Mouse (Mus musculus): ENCODE data around the gene Dpp6. TPM values are rescaled to one million over a fixed set of nuclear protein-coding genes. Genes with fewer than 3 reads are reported as not detected.

Gene Dpp6
- polyA plus RNA-seq, 1 experiment: not detected

DNA sequence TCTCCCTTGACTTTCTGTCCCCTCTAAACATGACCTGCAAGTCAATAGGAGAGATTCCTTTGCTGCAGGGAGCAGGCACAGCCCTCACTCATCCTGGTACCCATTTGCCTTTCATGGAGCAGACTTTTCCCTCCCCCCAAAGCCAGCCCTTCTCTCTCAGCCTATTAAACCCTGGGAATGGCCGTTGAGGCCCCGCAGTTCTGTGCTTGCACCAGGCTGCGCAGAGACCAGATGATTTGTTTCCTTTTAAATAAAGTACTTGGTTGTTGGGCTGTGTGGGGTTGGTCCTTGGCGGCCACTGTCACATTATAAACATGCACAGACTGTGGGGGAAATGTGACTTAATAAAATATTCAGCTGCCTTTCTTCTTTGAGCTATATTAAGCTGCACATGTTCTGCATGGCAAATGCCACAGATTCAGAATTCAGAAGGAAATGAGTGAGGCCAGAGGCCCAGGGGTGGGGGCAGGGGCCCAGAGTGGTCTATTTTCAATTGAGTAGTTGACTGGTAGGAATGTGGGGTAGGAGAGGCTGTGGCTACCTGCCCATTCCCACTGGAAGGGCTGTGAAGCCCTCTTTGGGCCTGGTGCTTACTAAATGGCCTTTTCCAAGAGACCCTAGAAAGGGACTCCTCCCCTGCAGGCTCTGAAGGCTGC lies 489.6 kb downstream of the Dpp6 start:
- H3K4me1 ChIP-seq (ENCODE audit: control insufficient read depth, insufficient read depth, insufficient read length, low read length): no peaks in the 10 kb centered on the region
- H3K4me3 ChIP-seq (ENCODE audit: insufficient read depth, low read depth, low read length): no peak overlapping the region
- H3K27ac ChIP-seq (replicated peaks; ENCODE audit: low read depth, low read length): no peak overlapping the region

DNA sequence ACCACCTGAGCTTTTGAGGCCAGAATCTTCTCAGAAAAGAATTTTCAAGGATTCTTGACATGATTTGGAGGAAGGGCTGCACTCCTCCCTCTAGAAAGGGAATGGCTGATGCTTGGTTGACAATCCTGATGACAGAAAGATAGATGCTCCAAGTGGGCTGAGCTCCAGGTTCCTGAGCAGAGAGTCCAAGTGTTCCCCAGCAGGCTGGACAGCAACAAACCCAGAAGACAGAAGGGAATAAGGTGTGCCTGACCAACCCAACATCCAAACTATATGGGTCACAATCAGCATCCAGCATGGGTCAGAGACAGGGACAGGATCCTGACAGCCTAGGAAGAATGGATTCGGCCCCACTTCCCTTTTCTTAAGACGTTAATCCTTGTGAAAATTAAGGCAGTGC lies 493.2 kb downstream of the Dpp6 start:
- Histone ChIP-seq H3K4me1 (ENCODE audit: control insufficient read depth, insufficient read depth, insufficient read length, low read length) (no peaks in the 10 kb centered on the region), H3K4me3 (ENCODE audit: insufficient read depth, low read depth, low read length) (no peak overlapping the region), H3K27ac (replicated peaks; ENCODE audit: low read depth, low read length) (no peak overlapping the region)

DNA sequence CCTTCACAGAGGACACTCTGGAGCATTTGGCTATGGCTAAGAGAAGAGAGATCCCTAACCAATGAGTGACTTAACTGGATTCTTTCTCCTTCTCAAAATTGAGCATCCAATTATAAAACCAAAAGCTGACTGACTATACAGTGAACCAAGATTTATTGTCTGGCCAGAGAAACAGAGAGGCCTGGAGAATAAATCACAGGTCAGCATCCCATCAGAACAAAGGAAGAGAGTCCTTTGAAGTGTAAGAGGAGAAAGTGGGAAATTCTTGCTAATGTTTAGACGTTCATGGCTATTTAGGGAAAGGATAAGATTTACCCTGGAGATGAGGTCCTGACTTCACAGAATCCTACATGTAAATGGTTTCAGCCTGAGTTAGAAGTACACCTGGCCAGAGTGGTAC lies 499.7 kb downstream of the Dpp6 start:
- no peak overlapping the region for H3K4me3 ChIP-seq (ENCODE audit: insufficient read depth, low read depth, low read length)
- no peak overlapping the region for H3K27ac ChIP-seq (replicated peaks; ENCODE audit: low read depth, low read length)
- no peaks in the 10 kb centered on the region for H3K4me1 ChIP-seq (ENCODE audit: control insufficient read depth, insufficient read depth, insufficient read length, low read length)

DNA sequence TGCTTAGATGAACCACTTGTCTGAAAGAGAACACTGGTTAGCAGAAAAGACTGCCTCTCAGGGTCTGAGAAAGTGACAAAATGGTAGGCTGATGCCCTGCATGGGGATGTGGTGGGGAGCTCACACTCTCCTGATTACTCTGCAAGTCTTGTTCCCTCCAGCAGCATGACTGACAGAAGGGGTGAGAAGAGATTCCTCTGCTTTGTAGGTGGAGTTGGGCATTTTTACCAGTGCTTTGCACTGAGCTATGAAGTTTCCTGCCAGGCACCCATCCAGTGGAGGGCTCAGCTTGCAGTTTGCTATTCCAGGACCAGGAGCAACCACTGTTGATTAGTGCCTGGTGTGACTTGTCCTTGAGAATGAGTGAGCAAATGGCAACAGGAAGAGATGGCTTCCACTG lies 500.3 kb downstream of the Dpp6 start:
- Histone ChIP-seq H3K4me3 (ENCODE audit: insufficient read depth, low read depth, low read length) (no peak overlapping the region), H3K4me1 (ENCODE audit: control insufficient read depth, insufficient read depth, insufficient read length, low read length) (no peaks in the 10 kb centered on the region), H3K27ac (replicated peaks; ENCODE audit: low read depth, low read length) (no peak overlapping the region)

DNA sequence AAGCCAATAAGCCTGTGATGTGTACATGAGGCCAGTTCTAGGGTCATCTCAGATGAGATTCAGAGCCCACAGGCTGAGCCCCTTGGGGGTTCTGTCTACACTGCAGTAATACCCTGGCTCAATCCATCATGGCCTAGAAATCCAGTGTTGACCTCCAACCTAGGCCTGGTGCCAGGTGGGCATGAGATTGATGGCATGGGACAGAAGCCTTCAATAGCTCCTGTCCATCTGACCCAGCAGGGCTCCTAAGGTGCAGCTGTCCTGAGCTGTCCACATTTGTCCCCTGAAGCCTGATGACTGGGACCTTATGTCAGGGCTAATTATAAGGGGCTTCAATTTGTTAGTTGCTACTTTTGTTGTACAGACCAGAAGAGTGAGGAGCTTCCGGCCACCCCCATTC lies 500.8 kb downstream of the Dpp6 start:
- H3K27ac ChIP-seq (replicated peaks; ENCODE audit: low read depth, low read length): no peak overlapping the region
- H3K4me3 ChIP-seq (ENCODE audit: insufficient read depth, low read depth, low read length): no peak overlapping the region
- H3K4me1 ChIP-seq (ENCODE audit: control insufficient read depth, insufficient read depth, insufficient read length, low read length): no peaks in the 10 kb centered on the region

DNA sequence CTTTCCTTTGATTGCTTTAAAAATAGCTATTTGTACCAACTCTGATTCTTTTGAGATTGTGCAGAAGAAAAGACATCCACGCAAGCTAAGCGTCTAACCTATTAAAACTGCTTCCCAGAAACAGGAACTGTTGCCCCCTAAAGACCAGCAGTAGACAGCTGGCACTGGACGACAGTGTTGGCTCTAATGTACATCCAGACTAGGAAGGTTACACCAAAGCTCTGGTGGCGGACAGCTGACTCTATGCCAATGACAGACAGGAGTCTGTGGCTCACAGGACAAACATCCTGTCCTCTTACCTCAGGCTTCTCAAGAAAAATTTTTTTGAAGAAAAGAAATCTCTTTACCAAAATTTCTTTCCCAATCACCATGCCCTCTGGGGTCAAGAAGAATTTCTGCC lies 502.7 kb downstream of the Dpp6 start:
- no peak overlapping the region for H3K27ac ChIP-seq (replicated peaks; ENCODE audit: low read depth, low read length)
- H3K4me3 ChIP-seq (ENCODE audit: insufficient read depth, low read depth, low read length): no peak overlapping the region
- H3K4me1 ChIP-seq (ENCODE audit: control insufficient read depth, insufficient read depth, insufficient read length, low read length): no peaks in the 10 kb centered on the region

DNA sequence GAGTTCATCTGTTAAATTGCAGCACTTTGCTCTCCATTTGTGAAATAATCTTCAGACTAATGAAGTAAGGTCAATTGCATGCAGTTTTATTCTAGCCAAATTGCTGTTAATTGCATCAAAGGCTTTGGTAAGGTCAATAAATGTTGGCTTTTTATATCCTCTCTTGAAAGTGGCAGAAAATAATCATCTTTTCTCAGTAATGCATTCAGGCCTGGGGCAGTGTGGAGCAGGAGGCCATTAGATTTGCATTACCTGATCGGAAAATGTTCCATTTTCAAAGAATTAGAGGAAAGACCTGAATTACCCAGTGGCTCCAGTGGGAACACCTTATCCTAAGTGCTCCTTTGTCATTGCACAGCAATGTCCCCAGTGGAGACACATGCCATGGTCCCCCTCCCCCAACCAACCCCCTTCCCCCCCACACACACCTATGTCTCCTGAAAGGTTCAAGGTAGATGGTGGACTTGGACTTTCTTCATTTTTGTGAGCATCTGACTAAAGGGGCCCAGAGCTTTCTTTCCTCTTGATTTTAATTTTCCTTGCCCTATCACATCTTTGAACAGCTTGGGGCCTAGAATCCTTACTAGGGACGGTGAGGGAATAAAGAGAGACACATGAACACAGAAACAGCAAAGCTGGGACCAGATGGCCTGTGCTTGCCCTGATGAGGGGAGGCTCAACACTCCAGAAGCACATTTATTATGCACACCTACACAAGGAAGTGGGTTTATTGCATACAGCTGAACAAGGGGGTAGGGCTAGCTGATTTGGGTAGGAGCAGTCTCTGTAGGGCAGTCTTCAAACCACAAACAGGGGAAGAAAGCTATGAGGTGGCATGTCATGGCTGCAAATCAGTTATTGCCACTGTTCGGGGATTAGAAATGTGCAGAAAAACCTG lies 506.1 kb downstream of the Dpp6 start:
- no peak overlapping the region for H3K4me3 ChIP-seq (ENCODE audit: insufficient read depth, low read depth, low read length)
- no peak overlapping the region for H3K27ac ChIP-seq (replicated peaks; ENCODE audit: low read depth, low read length)
- no peaks in the 10 kb centered on the region for H3K4me1 ChIP-seq (ENCODE audit: control insufficient read depth, insufficient read depth, insufficient read length, low read length)

DNA sequence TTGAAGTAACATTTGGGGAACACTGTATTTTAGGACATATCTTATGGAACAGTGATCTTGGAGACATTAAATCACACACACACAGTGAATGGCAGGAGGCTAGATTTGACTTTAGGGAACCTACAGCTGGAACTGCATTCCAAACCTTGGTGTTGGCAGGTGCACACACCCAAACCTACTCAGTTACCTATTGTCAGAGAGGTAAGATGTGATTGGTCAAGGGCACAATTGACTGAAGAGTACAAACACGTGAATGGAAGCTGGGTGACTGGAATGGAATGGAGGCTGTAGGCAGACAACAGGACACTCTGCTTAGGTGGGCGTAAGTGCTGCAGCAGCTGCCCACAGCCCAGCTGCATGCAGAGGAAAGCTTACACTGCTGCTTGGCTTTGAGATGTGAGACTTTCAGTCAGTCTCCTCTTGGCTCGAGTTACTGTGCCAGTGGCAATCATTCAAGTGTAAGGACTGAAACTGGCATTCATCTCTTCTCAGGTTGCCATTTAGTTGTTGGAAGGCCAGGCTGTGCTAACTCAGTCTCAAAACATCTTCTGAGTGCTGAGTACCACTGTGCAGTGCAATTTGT lies 507.4 kb downstream of the Dpp6 start:
- Histone ChIP-seq H3K27ac (replicated peaks; ENCODE audit: low read depth, low read length) (no peak overlapping the region), H3K4me3 (ENCODE audit: insufficient read depth, low read depth, low read length) (no peak overlapping the region), H3K4me1 (ENCODE audit: control insufficient read depth, insufficient read depth, insufficient read length, low read length) (no peaks in the 10 kb centered on the region)

DNA sequence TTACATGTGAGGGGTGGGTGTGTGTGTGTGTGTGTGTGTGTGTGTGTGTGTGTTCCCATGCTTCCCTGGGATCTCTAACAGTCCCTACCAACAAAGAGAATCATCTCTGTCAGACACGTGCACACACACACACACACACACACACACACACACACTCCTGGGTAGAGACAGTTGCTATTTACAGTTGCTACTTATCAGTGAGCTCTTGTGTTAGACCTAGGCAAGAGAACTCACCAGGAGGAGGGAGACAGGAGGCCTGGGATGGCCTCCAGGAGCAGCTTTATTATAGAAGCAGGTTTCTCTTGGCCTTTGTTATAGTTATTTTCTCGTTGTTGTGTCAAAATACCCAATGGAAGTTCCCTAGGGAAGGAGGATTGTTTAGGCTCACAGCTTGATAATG lies 519.7 kb downstream of the Dpp6 start:
- H3K4me3 ChIP-seq (ENCODE audit: insufficient read depth, low read depth, low read length): no peak overlapping the region
- no peaks in the 10 kb centered on the region for H3K4me1 ChIP-seq (ENCODE audit: control insufficient read depth, insufficient read depth, insufficient read length, low read length)
- no peak overlapping the region for H3K27ac ChIP-seq (replicated peaks; ENCODE audit: low read depth, low read length)

DNA sequence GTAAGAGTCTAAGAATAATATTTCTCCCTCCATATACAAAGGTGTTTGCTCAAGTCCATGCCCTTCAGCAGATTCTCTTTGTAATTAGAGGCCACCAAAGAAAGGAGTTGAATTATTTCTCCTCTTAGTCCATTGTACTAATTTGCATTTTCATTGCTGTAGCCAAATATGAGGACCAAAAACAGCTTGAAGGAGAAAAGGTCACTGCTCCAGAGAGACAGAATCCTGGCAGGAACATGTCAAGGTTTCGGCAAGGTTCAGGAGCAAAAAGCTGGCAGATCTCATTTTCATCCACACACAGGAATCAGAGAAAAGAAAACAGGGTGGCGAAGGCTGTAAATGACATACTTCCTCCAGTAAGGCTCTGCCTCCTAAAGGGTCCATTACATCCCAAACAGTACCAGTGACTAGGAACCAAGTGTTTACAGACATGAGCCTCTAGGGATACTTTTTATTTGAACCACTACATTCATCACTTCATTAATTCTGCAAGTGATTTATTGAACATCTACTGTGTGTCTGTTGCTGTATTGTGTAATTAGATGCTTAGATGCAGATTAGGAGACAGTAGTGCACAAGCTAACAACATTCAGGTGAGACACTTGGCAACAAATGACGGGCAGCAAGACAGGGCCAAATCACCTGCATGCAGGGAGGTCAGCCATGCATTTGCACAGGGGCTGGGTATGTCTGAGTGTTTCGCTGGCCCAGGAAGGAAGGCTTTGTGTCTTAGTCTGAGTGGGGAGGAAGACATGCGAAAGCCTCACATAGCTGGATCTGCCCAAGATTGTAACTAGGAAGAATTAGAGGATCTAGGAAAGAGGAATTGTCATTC lies 522.4 kb downstream of the Dpp6 start:
- H3K4me3 ChIP-seq (ENCODE audit: insufficient read depth, low read depth, low read length): no peak overlapping the region
- H3K27ac ChIP-seq (replicated peaks; ENCODE audit: low read depth, low read length): no peak overlapping the region
- H3K4me1 ChIP-seq (ENCODE audit: control insufficient read depth, insufficient read depth, insufficient read length, low read length): no peaks in the 10 kb centered on the region

DNA sequence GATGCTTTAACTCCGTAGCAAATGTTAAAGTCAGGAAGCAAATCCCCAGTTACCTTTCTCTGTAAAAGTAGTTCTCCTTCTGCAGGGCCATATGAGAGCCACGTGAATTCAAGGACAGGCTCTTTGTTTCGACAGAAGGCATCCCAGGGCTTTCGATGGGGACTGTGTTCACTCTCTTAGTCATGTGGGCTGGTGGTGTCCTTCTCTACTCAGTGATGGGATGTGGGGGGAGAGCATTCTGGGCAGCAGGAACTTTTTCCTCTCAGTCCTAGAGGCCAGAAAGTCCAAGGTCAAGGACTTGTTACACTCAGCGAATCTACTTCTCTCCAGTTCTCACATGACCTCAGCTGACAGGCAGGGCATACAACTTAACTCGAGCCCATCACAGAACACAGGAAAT lies 525.3 kb downstream of the Dpp6 start:
- no peak overlapping the region for H3K27ac ChIP-seq (replicated peaks; ENCODE audit: low read depth, low read length)
- no peak overlapping the region for H3K4me3 ChIP-seq (ENCODE audit: insufficient read depth, low read depth, low read length)
- no peaks in the 10 kb centered on the region for H3K4me1 ChIP-seq (ENCODE audit: control insufficient read depth, insufficient read depth, insufficient read length, low read length)

DNA sequence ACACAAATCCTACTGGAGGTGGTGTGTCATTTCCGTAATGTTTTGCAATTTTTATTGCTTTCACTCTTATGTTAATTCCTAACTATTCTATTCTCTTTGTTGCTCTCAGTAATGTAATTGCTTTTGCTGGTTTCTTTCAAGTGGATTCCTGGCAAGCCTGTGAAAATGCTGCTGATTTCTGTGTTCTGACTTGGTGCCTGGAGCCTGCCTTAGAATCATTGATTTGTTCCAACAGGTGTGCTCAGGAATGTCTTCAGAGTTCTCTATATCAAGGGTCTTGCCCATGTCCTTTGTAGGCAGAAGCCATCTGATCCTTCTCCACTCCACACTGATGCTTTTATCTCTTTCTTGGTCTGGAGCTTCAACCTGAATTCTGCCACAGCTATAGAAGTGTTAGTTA lies 526.6 kb downstream of the Dpp6 start:
- Histone ChIP-seq H3K4me3 (ENCODE audit: insufficient read depth, low read depth, low read length) (no peak overlapping the region), H3K4me1 (ENCODE audit: control insufficient read depth, insufficient read depth, insufficient read length, low read length) (no peaks in the 10 kb centered on the region)

DNA sequence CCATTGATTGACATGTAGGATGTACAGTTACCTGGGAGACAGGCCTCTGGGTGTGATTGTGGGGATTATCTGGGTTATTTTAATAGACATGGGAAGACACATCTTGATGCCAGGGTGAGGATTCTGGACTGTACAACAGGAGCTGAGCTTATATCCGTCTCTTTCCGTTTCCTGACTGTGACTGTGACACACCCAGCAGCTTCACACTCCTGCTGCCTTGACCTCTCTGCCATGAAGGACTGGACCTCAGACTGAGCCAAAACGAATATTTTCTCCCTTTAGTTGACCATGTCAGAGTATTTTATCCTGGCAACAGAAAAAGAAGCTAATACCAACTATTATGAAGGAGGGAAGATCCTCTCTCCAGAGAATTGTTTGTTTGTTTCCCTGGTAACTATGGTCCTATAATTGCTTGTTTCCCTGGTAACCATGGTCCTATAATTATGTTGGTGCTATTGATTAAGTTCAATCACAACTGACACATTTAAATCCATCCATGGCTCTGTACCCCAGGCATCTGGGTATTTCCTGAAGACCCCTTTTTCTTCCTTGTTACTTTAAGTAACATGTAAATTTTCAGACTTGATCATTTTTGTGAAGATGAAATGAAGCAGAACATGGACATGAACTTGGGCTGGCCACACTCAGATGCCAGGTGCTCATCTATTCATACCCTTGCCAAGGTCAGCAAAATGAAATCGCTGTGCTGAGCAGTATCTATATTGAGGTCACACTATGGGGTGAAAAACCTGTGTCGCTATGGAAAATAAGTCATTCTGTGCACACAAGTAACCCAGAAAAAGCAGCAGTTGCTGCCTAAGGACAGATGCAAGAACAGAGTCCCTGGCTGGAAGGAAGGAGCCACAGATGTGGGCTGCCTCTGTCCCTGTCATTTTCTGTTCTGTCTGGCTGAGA lies 531.4 kb downstream of the Dpp6 start:
- Histone ChIP-seq H3K27ac (replicated peaks; ENCODE audit: low read depth, low read length) (no peak overlapping the region), H3K4me1 (ENCODE audit: control insufficient read depth, insufficient read depth, insufficient read length, low read length) (no peaks in the 10 kb centered on the region), H3K4me3 (ENCODE audit: insufficient read depth, low read depth, low read length) (no peak overlapping the region)

More for the DNA sequence above, 526.6 kb downstream of the Dpp6 start:
- no peak overlapping the region for H3K27ac ChIP-seq (replicated peaks; ENCODE audit: low read depth, low read length)

DNA sequence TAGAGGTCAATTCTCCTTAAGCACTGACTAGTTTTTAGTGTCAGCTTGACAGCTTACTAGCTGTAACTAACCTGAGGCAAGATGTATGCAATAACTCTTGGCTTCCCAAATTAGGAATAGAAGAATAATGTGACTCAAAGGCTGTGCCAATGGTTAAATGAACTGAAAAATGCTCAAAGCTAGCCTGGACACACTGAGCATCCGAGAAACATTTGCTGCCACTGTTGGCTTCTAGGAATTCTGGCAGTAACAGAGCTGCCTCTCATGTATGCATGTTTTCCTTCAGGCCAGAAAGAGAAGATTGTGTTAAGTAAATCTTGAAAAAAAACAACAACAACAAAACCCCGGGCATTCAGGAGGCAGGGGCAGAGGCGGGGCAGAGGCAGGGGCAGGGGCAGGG lies 540.6 kb downstream of the Dpp6 start:
- H3K4me3 ChIP-seq (ENCODE audit: insufficient read depth, low read depth, low read length): no peak overlapping the region
- no peaks in the 10 kb centered on the region for H3K4me1 ChIP-seq (ENCODE audit: control insufficient read depth, insufficient read depth, insufficient read length, low read length)

More for the DNA sequence above, 540.6 kb downstream of the Dpp6 start:
- no peak overlapping the region for H3K27ac ChIP-seq (replicated peaks; ENCODE audit: low read depth, low read length)
